Mouse (Mus musculus): ENCODE measurements around the gene Fam222b.

GRCm38 (mm10) chr11:78069646-78070045, 24.8 kb upstream of the Fam222b start:
- TF ChIP-seq EP300 (optimal IDR thresholded peaks at IDR 0.05) (no peak), CTCF (IDR thresholded peaks at IDR 0.05; ENCODE audit: low read depth) (no peak)

Measured in stomach, postnatal 0 days (tissue).